16 mouse cellular contexts compared by ENCODE assay signal in genomic region chr14:76359837-76360410, GRCm38 (mm10).
"Had no signal": no experiment of that assay in that cellular context is flagged by ENCODE, and none has a peak within 500 bp of the region (broad histone marks: within the 10 kb centered on the region; RNA-seq: fewer than 3 reads in every experiment).

No protein-coding gene starts in this region.

- ATAC-seq: intestine, embryonic 16.5 days; liver, postnatal 0 days had no signal

- H3K36me3 ChIP-seq: limb, embryonic 10.5 days; liver, embryonic 13.5 days; neural tube, embryonic 15.5 days had no signal

- H3K9me3 ChIP-seq: limb, embryonic 10.5 days; liver, embryonic 13.5 days had no signal

- H3K27me3 ChIP-seq: liver, embryonic 13.5 days; megakaryocyte, embryonic 14.5 days; neural tube, embryonic 15.5 days had no signal

- H3K4me2 ChIP-seq: liver, embryonic 13.5 days; neural tube, embryonic 15.5 days had no signal

- H3K9ac ChIP-seq: liver, embryonic 13.5 days; liver, postnatal 0 days; neural tube, embryonic 15.5 days had no signal

- DNase-seq: kidney, adult 2 months; kidney, postnatal 25 days; liver, embryonic 13.5 days; liver, postnatal 0 days; midbrain, embryonic 14.5 days; right cerebral cortex, adult 18-20 months; spleen, adult 18-20 months; thymus, adult 18-20 months; thymus, postnatal 14 days had no signal

- H3K27ac ChIP-seq: left cerebral cortex, adult 2 months; limb, embryonic 10.5 days; liver, embryonic 13.5 days; macrophage; neural tube, embryonic 15.5 days had no signal

- H3K4me1 ChIP-seq: liver, embryonic 13.5 days; megakaryocyte, embryonic 14.5 days; neural tube, embryonic 15.5 days had no signal

- H3K4me3 ChIP-seq: left cerebral cortex, adult 2 months; limb, embryonic 10.5 days; liver, embryonic 13.5 days; megakaryocyte, embryonic 14.5 days; myocyte; neural tube, embryonic 15.5 days had no signal
